12 mouse cellular contexts compared by ENCODE assay signal in genomic region chr7:82697668-82698067, GRCm38 (mm10). TPM values are rescaled to one million over a fixed set of nuclear protein-coding genes. Genes with fewer than 3 reads are reported as not detected.
DNase-seq lines count a peak whose midpoint lies in the region; ATAC-seq and TF ChIP-seq lines count a peak whose summit lies in the region.
"Had no signal": no experiment of that assay in that cellular context is flagged by ENCODE, and none has a peak within 500 bp of the region (broad histone marks: within the 10 kb centered on the region; RNA-seq: fewer than 3 reads in every experiment).

No protein-coding gene starts in this region.

- no peak overlapping the region for H3K27ac ChIP-seq in forebrain, postnatal 0 days (ENCODE audit: low read depth, low read length)
- H3K27ac ChIP-seq in forebrain, embryonic 14.5 days (ENCODE audit: low read depth, low read length) = no peak overlapping the region
- H3K27ac ChIP-seq: forebrain, embryonic 10.5 days had no signal

- no peak for ATAC-seq in forebrain, postnatal 0 days
- ATAC-seq in forebrain, embryonic 14.5 days = no peak

- intact Hi-C loops in left cerebral cortex, postnatal 14 days (cut with DNase I) = no loop called here

- no peak overlapping the region for H3K9ac ChIP-seq in forebrain, postnatal 0 days
- H3K9ac ChIP-seq in forebrain, embryonic 14.5 days (ENCODE audit: low read length) = no peak overlapping the region

- DNase-seq in forebrain, postnatal 0 days = no peak
- no peak for DNase-seq in forebrain, embryonic 14.5 days (ENCODE audit: low spot score)
- DNase-seq in retina, embryonic 14.5 days (ENCODE audit: low spot score) = peak; percentile 48
- DNase-seq in retina, postnatal 1 day = no peak
- peak; percentile 16 for DNase-seq in c-Kit-positive CD71-positive TER-119-positive erythroid progenitor cells, embryonic 14.5 days (ENCODE audit: low spot score)
- peak; percentile 56 for DNase-seq in splenic B cell, adult 2 months (ENCODE audit: low read depth, low spot score)
- no peak for DNase-seq in cerebellum, postnatal 14 days
- no peak for DNase-seq in left cerebral cortex, postnatal 14 days (ENCODE audit: low spot score in 2 of 2)
- DNase-seq: cerebellum, adult 11-12 months; heart, postnatal 14 days had no signal

- H3K36me3 ChIP-seq in forebrain, postnatal 0 days (ENCODE audit: insufficient read depth) = peaks cover 37% of the 10 kb centered on the region
- peaks cover 39% of the 10 kb centered on the region for H3K36me3 ChIP-seq in forebrain, embryonic 14.5 days (ENCODE audit: control insufficient read depth, insufficient read depth, low read length)
- H3K36me3 ChIP-seq in splenic B cell, adult 2 months (ENCODE audit: control insufficient read depth, insufficient read depth, low read length, poor library complexity, severe bottlenecking) = peaks cover 4% of the 10 kb centered on the region

- WGBS in forebrain, postnatal 0 days = 80% methylated on average over 8 of the region's 8 CpGs
- 74% methylated on average over 8 of the region's 8 CpGs for WGBS in forebrain, embryonic 14.5 days

- no peaks in the 10 kb centered on the region for H3K27me3 ChIP-seq in forebrain, postnatal 0 days (ENCODE audit: insufficient read depth, low read length)
- no peaks in the 10 kb centered on the region for H3K27me3 ChIP-seq in forebrain, embryonic 14.5 days (replicated peaks; ENCODE audit: control insufficient read depth, insufficient read depth, low read length)
- H3K27me3 ChIP-seq in splenic B cell, adult 2 months (ENCODE audit: control insufficient read depth, insufficient read depth, low read length, poor library complexity, severe bottlenecking) = no peaks in the 10 kb centered on the region
- H3K27me3 ChIP-seq: megakaryocyte, embryonic 14.5 days had no signal

- no peak overlapping the region for H3K4me2 ChIP-seq in forebrain, postnatal 0 days (ENCODE audit: low read depth)
- no peak overlapping the region for H3K4me2 ChIP-seq in forebrain, embryonic 14.5 days (ENCODE audit: low read length)

- H3K4me3 ChIP-seq in forebrain, postnatal 0 days (ENCODE audit: low read depth, low read length) = no peak overlapping the region
- H3K4me3 ChIP-seq in forebrain, embryonic 14.5 days (ENCODE audit: low read depth, low read length) = no peak overlapping the region
- H3K4me3 ChIP-seq: forebrain, embryonic 10.5 days; megakaryocyte, embryonic 14.5 days had no signal

- no peaks in the 10 kb centered on the region for H3K9me3 ChIP-seq in forebrain, postnatal 0 days (ENCODE audit: low read length)
- H3K9me3 ChIP-seq in forebrain, embryonic 14.5 days (replicated peaks; ENCODE audit: control insufficient read depth, low read length) = no peaks in the 10 kb centered on the region
- H3K9me3 ChIP-seq: forebrain, embryonic 10.5 days; megakaryocyte, embryonic 14.5 days had no signal

- peak; percentile 22 for TF ChIP-seq CTCF in forebrain, postnatal 0 days (IDR thresholded peaks at IDR 0.05; ENCODE audit: low read depth)

- no peaks in the 10 kb centered on the region for H3K4me1 ChIP-seq in forebrain, postnatal 0 days (ENCODE audit: insufficient read depth)
- H3K4me1 ChIP-seq in forebrain, embryonic 14.5 days (ENCODE audit: control insufficient read depth, insufficient read depth, low read length) = no peaks in the 10 kb centered on the region
- H3K4me1 ChIP-seq: forebrain, embryonic 10.5 days had no signal

RNA-seq across cellular contexts. Expression of gene Efl1, which starts 49.3 kb away (rescaled TPM):
- total RNA-seq in forebrain, postnatal 0 days (2014; rRNA removed) = 12.2 and 20.8 TPM in 2 replicates
- 14.9 and 15.9 TPM in 2 replicates for polyA plus RNA-seq in forebrain, postnatal 0 days (2015; fragmentation: Nextera tagmentation; extraction: Ambion mirVana)
- polyA plus RNA-seq in forebrain, embryonic 14.5 days (2014; fragmentation: Nextera tagmentation; extraction: Ambion mirVana) = 20.4 and 21.5 TPM in 2 replicates
- 10 to 100 TPM; 18.0 to 19.5 TPM for total RNA-seq in left cerebral cortex, postnatal 14 days (2021)

RNA-seq across cellular contexts. Expression of gene Saxo2, which starts 49.3 kb away (rescaled TPM):
- total RNA-seq in forebrain, postnatal 0 days (2014; rRNA removed) = 8.9 and 16.5 TPM in 2 replicates
- 38.9 and 39.3 TPM in 2 replicates for polyA plus RNA-seq in forebrain, postnatal 0 days (2015; fragmentation: Nextera tagmentation; extraction: Ambion mirVana)
- 17.1 and 22.4 TPM in 2 replicates for polyA plus RNA-seq in forebrain, embryonic 14.5 days (2014; fragmentation: Nextera tagmentation; extraction: Ambion mirVana)
- 10 to 100 TPM in 1 of 2 experiments, 1 to 10 TPM in 1; 9.8 to 16.5 TPM for total RNA-seq in left cerebral cortex, postnatal 14 days (2021)

Comparison
In these comparisons a context has a peak if more than half of its experiments do, and no peak if none do; other contexts are left out.
1. DNase-seq: peak in retina, embryonic 14.5 days (single experiment), c-Kit-positive CD71-positive TER-119-positive erythroid progenitor cells, embryonic 14.5 days (single experiment) and splenic B cell, adult 2 months (single experiment); none in forebrain, postnatal 0 days (single experiment), forebrain, embryonic 14.5 days (single experiment), retina, postnatal 1 day (single experiment), cerebellum, postnatal 14 days (0 of 2) and left cerebral cortex, postnatal 14 days (0 of 2).